Mouse (Mus musculus): ENCODE results near the gene Tdpoz4.
"Not testable (repeated sequence)": the region's sequence is repeated elsewhere in the genome, so short reads cannot be mapped to it uniquely, and the experiment has no call there.

Gene Tdpoz4

GRCm38 (mm10) chr3:93796098-93796497, at the start of gene Tdpoz4:
TSS of gene Tdpoz4 (plus strand) at chr3:93796398.
- not testable (repeated sequence) for DNase-seq

GRCm38 (mm10) chr3:93754022-93754421, 42.2 kb upstream of the Tdpoz4 start:
- not testable (repeated sequence) for DNase-seq

- DNase-seq: not testable (repeated sequence)
These were observed 23.5 kb upstream of the Tdpoz4 start, which contains the start of gene Gm5773 for GRCm38 (mm10) chr3:93772700-93773099. TSS of gene Gm5773 (plus strand) at chr3:93773000.

- not testable (repeated sequence) for DNase-seq
These were observed 17.1 kb downstream of the Tdpoz4 start for GRCm38 (mm10) chr3:93813341-93813740.

GRCm38 (mm10) chr3:93825720-93826119, 29.5 kb downstream of the Tdpoz4 start, which contains the start of gene Tdpoz3:
TSS of gene Tdpoz3 (plus strand) at chr3:93826020.
- not testable (repeated sequence) for DNase-seq

Measured in right cerebral cortex, postnatal 4 days (tissue).